Mouse (Mus musculus) kidney, postnatal 14 days (tissue): Measurements from ENCODE around the gene Mettl26.

Experiments
- DNase-seq: peaks from one replicate; pipeline ENCODE4 v3.0.0; 2022; ENCODE audit warnings: mixed read lengths

The Mettl26 gene

GRCm38 (mm10) chr17:25837533-25837932 lies 37.3 kb upstream of the Mettl26 start:
- no peak for DNase-seq

GRCm38 (mm10) chr17:25838904-25839303 lies 36.0 kb upstream of the Mettl26 start:
- DNase-seq: no peak

GRCm38 (mm10) chr17:25839455-25840235 lies 35.2 kb upstream of the Mettl26 start:
- DNase-seq: peak; percentile 64

- DNase-seq: no peak
Observed at GRCm38 (mm10) chr17:25840519-25840918, 34.4 kb upstream of the Mettl26 start.

GRCm38 (mm10) chr17:25841117-25841880 lies 33.6 kb upstream of the Mettl26 start, which contains the start of gene Gm20683:
TSS of gene Gm20683 (minus strand) at chr17:25841763.
- DNase-seq: no peak

- no peak for DNase-seq
Observed at GRCm38 (mm10) chr17:25842509-25842908, 32.4 kb upstream of the Mettl26 start.

- DNase-seq: no peak
Observed at GRCm38 (mm10) chr17:25843122-25843521, 31.8 kb upstream of the Mettl26 start.

GRCm38 (mm10) chr17:25843636-25844395 lies 31.1 kb upstream of the Mettl26 start:
- no peak for DNase-seq

- peak; percentile 96 for DNase-seq
Observed at GRCm38 (mm10) chr17:25844396-25844901, 30.4 kb upstream of the Mettl26 start, which contains the start of gene Rhot2. TSS of gene Rhot2 (minus strand) at chr17:25844851.

GRCm38 (mm10) chr17:25860229-25860628 lies 14.6 kb upstream of the Mettl26 start:
- no peak for DNase-seq

- DNase-seq: peak; percentile 95
Observed at GRCm38 (mm10) chr17:25860832-25861703, 13.8 kb upstream of the Mettl26 start, which contains the start of gene Wdr90. TSS of gene Wdr90 (minus strand) at chr17:25861501.

- DNase-seq: no peak
Observed at GRCm38 (mm10) chr17:25861704-25862612, 12.9 kb upstream of the Mettl26 start.

GRCm38 (mm10) chr17:25863681-25864080 lies 11.2 kb upstream of the Mettl26 start:
- DNase-seq: peak; percentile 48

- DNase-seq: peak; percentile 54
Observed at GRCm38 (mm10) chr17:25864311-25864710, 10.6 kb upstream of the Mettl26 start.

- no peak for DNase-seq
Observed at GRCm38 (mm10) chr17:25865288-25865687, 9.6 kb upstream of the Mettl26 start.

GRCm38 (mm10) chr17:25866172-25866571 lies 8.7 kb upstream of the Mettl26 start:
- DNase-seq: peak; percentile 52

- no peak for DNase-seq
Observed at GRCm38 (mm10) chr17:25867509-25867835, 7.4 kb upstream of the Mettl26 start.

- DNase-seq: peak; percentile 80
Observed at GRCm38 (mm10) chr17:25867836-25868600, 6.9 kb upstream of the Mettl26 start.

GRCm38 (mm10) chr17:25868601-25869191 lies 6.2 kb upstream of the Mettl26 start, which contains the start of gene Mcrip2:
TSS of gene Mcrip2 (minus strand) at chr17:25868764.
- DNase-seq: peak; percentile 92
